Mouse (Mus musculus) CD4-positive helper T cell, adult 2 months (primary cell): ENCODE results near the gene Luc7l2.

ENCODE experiments used
- DNase-seq: peaks from one replicate; pipeline ENCODE4 v3.0.0-alpha.2; 2012; ENCODE audit warnings: low read depth, missing footprints, low spot score

Gene Luc7l2

GRCm38 (mm10) chr6:38649545-38649944 lies 98.4 kb downstream of the Luc7l2 start:
- no peak for DNase-seq

GRCm38 (mm10) chr6:38650263-38650937 lies 99.3 kb downstream of the Luc7l2 start:
- peak; percentile 63 for DNase-seq
